Mouse (Mus musculus) stomach, postnatal 0 days (tissue): ENCODE measurements around the gene Mtap.

ENCODE experiments used
- CTCF ChIP-seq: IDR thresholded peaks from 2 replicates; pipeline ENCODE4 v1.5.1; 2016; ENCODE audit warnings: antibody characterized with exemption, low read depth, mild to moderate bottlenecking, moderate library complexity
- EP300 ChIP-seq: optimal IDR thresholded peaks from 2 replicates; pipeline ENCODE3; 2016; ENCODE audit warnings: antibody characterized with exemption

DNA sequence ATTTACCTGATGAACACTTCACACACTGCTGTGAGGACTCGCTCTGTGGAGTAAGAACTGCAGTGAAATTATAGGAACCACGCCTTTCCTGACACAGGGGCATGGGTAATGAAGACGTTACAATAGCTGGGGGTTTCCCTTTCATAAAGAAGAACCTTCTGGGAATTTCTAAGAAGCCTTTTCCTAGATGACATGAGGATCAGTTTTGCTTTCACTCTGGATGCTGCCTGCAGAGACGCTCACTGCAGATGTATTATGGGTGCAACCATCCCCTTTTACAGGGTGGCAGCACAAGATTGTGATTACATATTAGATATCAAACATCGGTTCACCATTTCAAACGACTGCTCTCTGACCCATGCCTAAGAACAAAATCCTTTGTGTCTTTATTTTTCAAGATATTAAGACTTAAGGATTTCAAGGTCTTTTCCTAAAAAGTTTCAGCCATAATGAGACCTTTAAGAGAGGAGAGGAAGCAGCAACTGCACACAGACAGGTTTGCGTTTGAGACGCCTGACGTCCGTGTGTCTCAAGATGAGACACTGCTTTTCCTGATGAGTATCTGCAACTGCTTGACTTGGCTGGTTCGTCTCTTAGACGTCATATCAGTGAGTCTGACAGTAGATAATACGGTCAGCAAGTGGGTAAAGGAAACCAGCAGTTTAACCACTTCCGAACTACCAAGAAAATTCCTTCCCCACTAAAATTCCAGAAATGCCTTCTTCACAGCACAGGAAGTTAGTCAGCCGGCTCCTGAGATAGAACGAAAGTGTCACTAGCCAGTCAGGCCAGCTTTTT is 13.3 kb upstream of the Mtap start:
- TF ChIP-seq CTCF = no peak
- TF ChIP-seq EP300 = no peak
